Mouse (Mus musculus): Measurements from ENCODE around the gene Col6a1. TPM values are rescaled to one million over a fixed set of nuclear protein-coding genes. Genes with fewer than 3 reads are reported as not detected.

Col6a1 gene
- polyA plus RNA-seq, 1 experiment: 15.4 TPM

- H3K4me3 ChIP-seq (ENCODE audit: control insufficient read depth, low read depth, low read length): no peak overlapping the region
- no peaks in the 10 kb centered on the region for H3K36me3 ChIP-seq (ENCODE audit: control insufficient read depth, insufficient read depth, low read length)
- H3K4me1 ChIP-seq (ENCODE audit: control insufficient read depth, insufficient read depth, low read length): peaks cover 7% of the 10 kb centered on the region
- H3K27ac ChIP-seq (ENCODE audit: control insufficient read depth, insufficient read depth, low read depth, low read length): no peak overlapping the region
- no peak for TF ChIP-seq POLR2A (IDR thresholded peaks at IDR 0.05; ENCODE audit: control insufficient read depth, low read depth, low read length)
- no peak for TF ChIP-seq CTCF (IDR thresholded peaks at IDR 0.05; ENCODE audit: control insufficient read depth, insufficient read depth, insufficient replicate concordance, low read depth, low read length)
- H3K27me3 ChIP-seq (ENCODE audit: control insufficient read depth, insufficient read depth, low read length): no peaks in the 10 kb centered on the region
These were observed 57.6 kb downstream of the Col6a1 start for GRCm38 (mm10) chr10:76668261-76668946.

- Histone ChIP-seq H3K4me1 (ENCODE audit: control insufficient read depth, insufficient read depth, low read length) (peaks cover 7% of the 10 kb centered on the region), H3K27ac (ENCODE audit: control insufficient read depth, insufficient read depth, low read depth, low read length) (no peak overlapping the region), H3K36me3 (ENCODE audit: control insufficient read depth, insufficient read depth, low read length) (no peaks in the 10 kb centered on the region), H3K4me3 (ENCODE audit: control insufficient read depth, low read depth, low read length) (no peak overlapping the region), H3K27me3 (ENCODE audit: control insufficient read depth, insufficient read depth, low read length) (no peaks in the 10 kb centered on the region)
- TF ChIP-seq POLR2A (IDR thresholded peaks at IDR 0.05; ENCODE audit: control insufficient read depth, low read depth, low read length) (no peak), CTCF (IDR thresholded peaks at IDR 0.05; ENCODE audit: control insufficient read depth, insufficient read depth, insufficient replicate concordance, low read depth, low read length) (no peak)
These were observed 58.7 kb downstream of the Col6a1 start for GRCm38 (mm10) chr10:76667197-76667805.

GRCm38 (mm10) chr10:76665551-76665950, 60.4 kb downstream of the Col6a1 start:
- TF ChIP-seq CTCF (IDR thresholded peaks at IDR 0.05; ENCODE audit: control insufficient read depth, insufficient read depth, insufficient replicate concordance, low read depth, low read length) (no peak), POLR2A (IDR thresholded peaks at IDR 0.05; ENCODE audit: control insufficient read depth, low read depth, low read length) (no peak)
- Histone ChIP-seq H3K27ac (ENCODE audit: control insufficient read depth, insufficient read depth, low read depth, low read length) (no peak overlapping the region), H3K4me3 (ENCODE audit: control insufficient read depth, low read depth, low read length) (no peak overlapping the region)

GRCm38 (mm10) chr10:76664156-76665115, 61.5 kb downstream of the Col6a1 start:
- no peak for TF ChIP-seq POLR2A (IDR thresholded peaks at IDR 0.05; ENCODE audit: control insufficient read depth, low read depth, low read length)
- TF ChIP-seq CTCF (IDR thresholded peaks at IDR 0.05; ENCODE audit: control insufficient read depth, insufficient read depth, insufficient replicate concordance, low read depth, low read length): no peak
- Histone ChIP-seq H3K27me3 (ENCODE audit: control insufficient read depth, insufficient read depth, low read length) (no peaks in the 10 kb centered on the region), H3K4me1 (ENCODE audit: control insufficient read depth, insufficient read depth, low read length) (peaks cover 7% of the 10 kb centered on the region), H3K27ac (ENCODE audit: control insufficient read depth, insufficient read depth, low read depth, low read length) (peak overlapping the region; percentile 37), H3K36me3 (ENCODE audit: control insufficient read depth, insufficient read depth, low read length) (no peaks in the 10 kb centered on the region), H3K4me3 (ENCODE audit: control insufficient read depth, low read depth, low read length) (no peak overlapping the region)

More at GRCm38 (mm10) chr10:76665551-76665950, 60.4 kb downstream of the Col6a1 start:
- peaks cover 7% of the 10 kb centered on the region for H3K4me1 ChIP-seq (ENCODE audit: control insufficient read depth, insufficient read depth, low read length)
- H3K27me3 ChIP-seq (ENCODE audit: control insufficient read depth, insufficient read depth, low read length): no peaks in the 10 kb centered on the region
- no peaks in the 10 kb centered on the region for H3K36me3 ChIP-seq (ENCODE audit: control insufficient read depth, insufficient read depth, low read length)

Other genes starting within 250 kb of the Col6a1 start
- 11.1 TPM in 2 replicates for gene Lss, start 194.6 kb downstream of the Col6a1 start, polyA plus RNA-seq (2012; rRNA removed)
- 278 and 287 TPM in 2 replicates for gene Spatc1l, start 163.9 kb downstream of the Col6a1 start, polyA plus RNA-seq (2012; rRNA removed)
- gene Ftcd, start 150.5 kb downstream of the Col6a1 start, polyA plus RNA-seq (2012; rRNA removed): 0.40 and 0.52 TPM in 2 replicates
- gene Col6a2, start 102.5 kb downstream of the Col6a1 start, polyA plus RNA-seq (2012; rRNA removed): 10.9 and 16.2 TPM in 2 replicates
- gene Pcbp3, start 235.7 kb upstream of the Col6a1 start, polyA plus RNA-seq (2012; rRNA removed): 235 and 249 TPM in 2 replicates